Mouse (Mus musculus): ENCODE results near the gene Creb5. TPM values are rescaled to one million over a fixed set of nuclear protein-coding genes. Genes with fewer than 3 reads are reported as not detected.
A peak's percentile ranks its signal among the peaks of the same experiment; 100 is the strongest.

Gene Creb5
- 22.0 and 22.3 TPM in 2 replicates for polyA plus RNA-seq (2014; fragmentation: Nextera tagmentation; extraction: Ambion mirVana)

DNA sequence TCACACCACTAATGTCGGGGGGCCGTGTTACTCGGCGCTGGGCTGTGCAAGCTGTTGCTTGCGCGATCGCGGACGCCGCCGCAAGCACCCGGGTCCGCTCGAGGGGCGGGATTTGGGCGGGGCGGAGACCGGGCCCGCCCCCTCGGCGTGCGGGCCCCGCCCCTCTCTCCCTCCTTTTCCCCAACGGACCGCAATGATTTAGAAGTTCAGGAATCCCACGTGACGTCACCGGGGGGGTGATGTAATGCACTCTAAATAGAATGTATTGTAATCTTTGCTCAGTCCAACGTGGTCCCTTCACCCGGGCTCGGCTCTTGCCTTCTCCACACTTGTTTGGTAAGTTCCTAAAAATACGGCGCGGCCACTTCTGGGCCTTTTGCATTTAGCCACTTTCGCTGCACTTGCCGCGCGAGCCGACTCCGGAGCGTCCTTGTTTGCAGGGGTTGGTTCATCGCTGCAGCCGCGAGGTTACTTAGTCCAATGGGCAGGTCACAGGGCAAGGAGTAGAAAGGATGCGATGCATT lies at the start of gene Creb5:
Gene Creb5, plus strand, starts transcription at position 233 of the 524 bp plus-strand sequence.
- ATAC-seq (ENCODE audit: insufficient number of reproducible peaks, low FRiP score, low TSS enrichment, low read depth) = peak; percentile 70
- peaks cover 9% of the 10 kb centered on the region for H3K4me1 ChIP-seq (ENCODE audit: control insufficient read depth, insufficient read depth, low read length)

DNA sequence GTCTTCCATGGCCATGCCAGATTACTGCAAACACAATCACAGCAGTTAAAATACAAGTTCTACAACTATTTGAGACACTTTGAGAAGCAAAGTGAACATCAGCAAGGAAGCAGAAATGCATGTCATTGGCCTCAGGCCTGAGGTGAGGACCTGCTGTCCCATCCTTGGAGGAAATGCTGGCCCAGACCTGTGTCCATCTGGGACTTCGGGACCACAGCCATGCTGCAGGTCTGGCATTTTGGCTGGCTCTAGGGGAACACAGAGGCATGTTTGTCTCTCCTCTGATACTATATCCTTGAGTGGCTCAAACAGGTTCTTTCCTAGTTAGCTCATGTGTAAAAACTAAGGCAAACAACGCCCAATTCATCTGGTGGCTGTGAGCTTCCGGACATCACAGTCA lies 27.2 kb upstream of the Creb5 start:
- H3K9ac ChIP-seq (ENCODE audit: low read length) = no peak overlapping the region
- H3K27ac ChIP-seq (replicated peaks; ENCODE audit: low read depth, low read length) = no peak overlapping the region
- H3K4me3 ChIP-seq (ENCODE audit: low read depth, low read length) = no peak overlapping the region
- ATAC-seq (ENCODE audit: insufficient number of reproducible peaks, low FRiP score, low TSS enrichment, low read depth) (no peak), DNase-seq (ENCODE audit: low spot score) (no peak)
- H3K4me2 ChIP-seq (ENCODE audit: low read depth, severe bottlenecking) = no peak overlapping the region
- no peaks in the 10 kb centered on the region for H3K36me3 ChIP-seq (ENCODE audit: control insufficient read depth, insufficient read depth, low read length)
- no peaks in the 10 kb centered on the region for H3K9me3 ChIP-seq (ENCODE audit: control insufficient read depth, low read length)
- H3K27me3 ChIP-seq (ENCODE audit: control insufficient read depth, insufficient read depth, low read length) = no peaks in the 10 kb centered on the region
- no peaks in the 10 kb centered on the region for H3K4me1 ChIP-seq (ENCODE audit: control insufficient read depth, insufficient read depth, low read length)
- WGBS = 93% methylated on average over 3 of the region's 3 CpGs

More for the DNA sequence above, at the start of gene Creb5:
- under 1% methylated on average over 45 of the region's 45 CpGs for WGBS
- peak within 1 kb of the TSS; percentile 70 for H3K4me3 ChIP-seq (ENCODE audit: low read depth, low read length)
- 0 out of 2 replicates have a peak within 1 kb of the TSS, but pooled peaks have one; percentile 6 for H3K27ac ChIP-seq (replicated peaks; ENCODE audit: low read depth, low read length)
- H3K9ac ChIP-seq (ENCODE audit: low read length) = peak within 1 kb of the TSS; percentile 73
- H3K27me3 ChIP-seq (ENCODE audit: control insufficient read depth, insufficient read depth, low read length) = peaks cover 18% of the 10 kb centered on the region
- H3K36me3 ChIP-seq (ENCODE audit: control insufficient read depth, insufficient read depth, low read length) = no peaks in the 10 kb centered on the region
- no peaks in the 10 kb centered on the region for H3K9me3 ChIP-seq (ENCODE audit: control insufficient read depth, low read length)
- peak; percentile 92 for DNase-seq (ENCODE audit: low spot score)
- peak within 1 kb of the TSS; percentile 96 for H3K4me2 ChIP-seq (ENCODE audit: low read depth, severe bottlenecking)

DNA sequence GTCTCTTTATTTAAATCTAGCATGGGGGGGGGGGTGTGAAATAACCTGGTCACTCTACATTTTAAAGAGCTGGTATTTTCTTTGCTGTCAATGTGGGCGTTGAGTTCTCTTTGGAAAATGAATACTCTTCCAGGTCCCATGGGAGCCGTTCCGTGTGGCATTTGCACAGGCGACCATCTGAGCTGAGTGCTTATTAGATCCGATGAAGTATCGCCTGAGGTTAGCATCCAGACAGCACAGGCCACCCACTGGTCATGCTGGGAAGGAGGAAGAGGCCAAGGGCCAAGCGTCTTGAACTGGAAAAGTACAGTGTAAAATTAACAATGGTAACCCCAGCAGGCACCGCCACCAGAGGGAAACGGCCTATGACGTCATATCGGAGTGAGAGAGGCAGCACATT lies 24.7 kb upstream of the Creb5 start:
- H3K27ac ChIP-seq (replicated peaks; ENCODE audit: low read depth, low read length) = no peak overlapping the region
- H3K9me3 ChIP-seq (ENCODE audit: control insufficient read depth, low read length) = no peaks in the 10 kb centered on the region
- no peak overlapping the region for H3K4me2 ChIP-seq (ENCODE audit: low read depth, severe bottlenecking)
- 0 out of 2 replicates have a peak, but pooled peaks cover 2% of the 10 kb centered on the region for H3K4me1 ChIP-seq (ENCODE audit: control insufficient read depth, insufficient read depth, low read length)
- 72% methylated on average over 11 of the region's 11 CpGs for WGBS
- no peak overlapping the region for H3K4me3 ChIP-seq (ENCODE audit: low read depth, low read length)
- no peaks in the 10 kb centered on the region for H3K36me3 ChIP-seq (ENCODE audit: control insufficient read depth, insufficient read depth, low read length)
- ATAC-seq (ENCODE audit: insufficient number of reproducible peaks, low FRiP score, low TSS enrichment, low read depth) (no peak), DNase-seq (ENCODE audit: low spot score) (peak; percentile 19)
- H3K9ac ChIP-seq (ENCODE audit: low read length) = no peak overlapping the region
- H3K27me3 ChIP-seq (ENCODE audit: control insufficient read depth, insufficient read depth, low read length) = no peaks in the 10 kb centered on the region

DNA sequence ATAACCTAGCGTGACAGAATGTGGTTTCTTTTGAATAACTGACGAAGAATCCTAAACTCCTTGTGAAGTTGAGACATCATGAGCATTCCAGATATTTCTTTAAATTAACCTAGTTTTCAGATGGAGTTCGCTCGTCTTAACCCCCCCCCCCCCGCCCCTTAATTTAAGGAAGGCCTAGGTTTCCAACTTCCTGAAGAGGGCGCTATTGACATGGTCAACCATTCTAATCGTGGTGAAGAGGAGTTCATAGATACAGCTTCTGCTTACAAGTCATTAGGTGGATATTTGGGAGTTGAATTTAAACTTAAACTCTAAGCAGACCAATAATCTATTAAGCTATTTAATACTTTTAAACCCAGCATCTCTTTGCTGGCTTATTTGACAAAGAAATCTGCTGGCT lies 20.0 kb upstream of the Creb5 start:
- WGBS = 30% methylated on average over 7 of the region's 7 CpGs
- H3K36me3 ChIP-seq (ENCODE audit: control insufficient read depth, insufficient read depth, low read length) = no peaks in the 10 kb centered on the region
- H3K27ac ChIP-seq (replicated peaks; ENCODE audit: low read depth, low read length) = no peak overlapping the region
- H3K4me2 ChIP-seq (ENCODE audit: low read depth, severe bottlenecking) = no peak overlapping the region
- H3K9me3 ChIP-seq (ENCODE audit: control insufficient read depth, low read length) = no peaks in the 10 kb centered on the region
- H3K4me1 ChIP-seq (ENCODE audit: control insufficient read depth, insufficient read depth, low read length) = peaks cover 16% of the 10 kb centered on the region
- ATAC-seq (ENCODE audit: insufficient number of reproducible peaks, low FRiP score, low TSS enrichment, low read depth) (no peak), DNase-seq (ENCODE audit: low spot score) (no peak)
- no peak overlapping the region for H3K4me3 ChIP-seq (ENCODE audit: low read depth, low read length)
- no peaks in the 10 kb centered on the region for H3K27me3 ChIP-seq (ENCODE audit: control insufficient read depth, insufficient read depth, low read length)
- H3K9ac ChIP-seq (ENCODE audit: low read length) = no peak overlapping the region

DNA sequence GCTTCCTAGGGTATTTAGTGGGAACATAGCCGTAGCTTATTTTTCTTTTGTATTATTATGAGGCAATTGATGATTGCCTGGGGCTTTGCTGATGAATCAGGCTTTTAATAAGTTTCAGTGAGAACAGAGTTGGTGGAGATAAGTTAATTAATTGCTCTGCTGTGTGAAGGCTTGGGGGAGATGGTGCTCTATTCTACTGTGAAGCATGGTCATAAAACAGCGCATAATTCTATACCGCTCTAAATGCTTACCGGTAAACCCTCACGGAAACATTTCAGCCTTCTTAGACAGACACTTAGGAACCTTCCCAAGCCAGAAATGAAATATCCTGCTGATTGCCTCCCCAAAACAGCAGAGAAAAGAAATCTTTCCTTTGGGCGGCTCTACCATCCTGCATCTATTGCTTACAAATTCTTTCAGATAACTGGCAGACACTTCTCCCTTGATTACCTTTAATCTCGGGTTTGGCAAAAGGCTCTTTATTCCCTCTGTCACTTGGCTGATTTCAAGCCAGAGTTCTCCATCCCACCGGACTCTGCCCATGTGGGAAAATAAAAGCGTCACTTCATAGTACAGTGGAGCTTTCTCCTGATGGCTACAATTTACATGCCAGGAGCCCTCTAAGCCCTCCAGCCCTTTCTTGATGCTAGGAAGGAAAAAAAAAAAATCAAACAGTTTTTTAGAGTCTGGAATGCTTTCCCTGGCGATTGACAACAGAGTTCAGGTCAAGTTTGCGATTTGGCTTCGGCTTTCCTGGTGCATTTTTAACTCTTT lies 19.2 kb upstream of the Creb5 start:
- Histone ChIP-seq H3K9ac (ENCODE audit: low read length) (no peak overlapping the region), H3K36me3 (ENCODE audit: control insufficient read depth, insufficient read depth, low read length) (no peaks in the 10 kb centered on the region), H3K4me1 (ENCODE audit: control insufficient read depth, insufficient read depth, low read length) (peaks cover 16% of the 10 kb centered on the region), H3K9me3 (ENCODE audit: control insufficient read depth, low read length) (no peaks in the 10 kb centered on the region), H3K27ac (replicated peaks; ENCODE audit: low read depth, low read length) (no peak overlapping the region), H3K4me2 (ENCODE audit: low read depth, severe bottlenecking) (peak overlapping the region; percentile 27), H3K4me3 (ENCODE audit: low read depth, low read length) (no peak overlapping the region), H3K27me3 (ENCODE audit: control insufficient read depth, insufficient read depth, low read length) (no peaks in the 10 kb centered on the region)
- ATAC-seq (ENCODE audit: insufficient number of reproducible peaks, low FRiP score, low TSS enrichment, low read depth) = no peak
- DNase-seq (ENCODE audit: low spot score) = no peak
- WGBS = 22% methylated on average over 12 of the region's 12 CpGs

DNA sequence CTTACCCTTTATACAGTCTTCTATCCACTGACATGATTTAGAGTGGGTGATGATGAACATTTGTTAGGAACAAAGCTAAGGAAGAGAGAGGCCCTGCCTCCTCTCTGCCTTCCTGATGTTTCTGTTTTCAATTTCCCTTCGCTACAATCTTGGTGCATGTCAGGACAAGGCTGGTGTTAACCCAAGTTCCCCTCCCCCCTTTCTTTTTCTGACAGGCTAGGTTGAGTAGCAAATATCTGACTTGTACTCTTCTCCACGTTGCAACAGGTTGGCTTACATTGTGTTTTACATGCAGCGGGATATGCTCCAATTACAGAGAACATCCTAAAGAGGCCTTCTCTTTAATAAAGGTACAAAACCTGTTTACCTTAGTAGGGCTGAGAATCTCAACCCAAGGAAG lies 15.9 kb upstream of the Creb5 start:
- Histone ChIP-seq H3K36me3 (ENCODE audit: control insufficient read depth, insufficient read depth, low read length) (no peaks in the 10 kb centered on the region), H3K4me1 (ENCODE audit: control insufficient read depth, insufficient read depth, low read length) (peaks cover 16% of the 10 kb centered on the region), H3K9ac (ENCODE audit: low read length) (no peak overlapping the region), H3K27me3 (ENCODE audit: control insufficient read depth, insufficient read depth, low read length) (no peaks in the 10 kb centered on the region), H3K27ac (replicated peaks; ENCODE audit: low read depth, low read length) (no peak overlapping the region), H3K4me2 (ENCODE audit: low read depth, severe bottlenecking) (no peak overlapping the region), H3K9me3 (ENCODE audit: control insufficient read depth, low read length) (no peaks in the 10 kb centered on the region), H3K4me3 (ENCODE audit: low read depth, low read length) (no peak overlapping the region)
- ATAC-seq (ENCODE audit: insufficient number of reproducible peaks, low FRiP score, low TSS enrichment, low read depth) = no peak
- 37% methylated on average over 3 of the region's 3 CpGs for WGBS
- no peak for DNase-seq (ENCODE audit: low spot score)

DNA sequence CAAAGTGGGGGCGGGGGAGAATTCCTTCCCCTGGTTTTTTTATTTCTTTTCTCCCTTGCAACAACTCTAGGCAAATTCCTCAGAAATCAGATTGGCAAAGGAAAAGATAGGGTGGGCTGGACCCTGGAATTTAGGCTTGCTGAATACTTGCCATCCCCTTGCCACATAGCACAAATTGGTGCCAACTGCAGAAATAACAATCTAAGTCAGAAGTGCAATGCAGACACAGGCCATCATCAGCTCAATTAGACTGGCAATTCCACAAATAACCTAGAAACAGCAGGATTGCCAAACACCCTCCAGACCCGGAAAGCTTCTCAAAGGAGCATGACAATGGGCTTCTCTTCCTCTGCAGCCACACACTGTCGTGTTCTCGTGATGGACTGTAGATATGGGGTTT lies 15.4 kb upstream of the Creb5 start:
- DNase-seq (ENCODE audit: low spot score) (no peak), ATAC-seq (ENCODE audit: insufficient number of reproducible peaks, low FRiP score, low TSS enrichment, low read depth) (no peak)
- no peak overlapping the region for H3K9ac ChIP-seq (ENCODE audit: low read length)
- no peak overlapping the region for H3K27ac ChIP-seq (replicated peaks; ENCODE audit: low read depth, low read length)
- 48% methylated on average over 4 of the region's 4 CpGs for WGBS
- H3K4me2 ChIP-seq (ENCODE audit: low read depth, severe bottlenecking) = no peak overlapping the region
- H3K27me3 ChIP-seq (ENCODE audit: control insufficient read depth, insufficient read depth, low read length) = no peaks in the 10 kb centered on the region
- no peaks in the 10 kb centered on the region for H3K36me3 ChIP-seq (ENCODE audit: control insufficient read depth, insufficient read depth, low read length)
- H3K9me3 ChIP-seq (ENCODE audit: control insufficient read depth, low read length) = no peaks in the 10 kb centered on the region
- H3K4me1 ChIP-seq (ENCODE audit: control insufficient read depth, insufficient read depth, low read length) = peaks cover 16% of the 10 kb centered on the region
- no peak overlapping the region for H3K4me3 ChIP-seq (ENCODE audit: low read depth, low read length)

DNA sequence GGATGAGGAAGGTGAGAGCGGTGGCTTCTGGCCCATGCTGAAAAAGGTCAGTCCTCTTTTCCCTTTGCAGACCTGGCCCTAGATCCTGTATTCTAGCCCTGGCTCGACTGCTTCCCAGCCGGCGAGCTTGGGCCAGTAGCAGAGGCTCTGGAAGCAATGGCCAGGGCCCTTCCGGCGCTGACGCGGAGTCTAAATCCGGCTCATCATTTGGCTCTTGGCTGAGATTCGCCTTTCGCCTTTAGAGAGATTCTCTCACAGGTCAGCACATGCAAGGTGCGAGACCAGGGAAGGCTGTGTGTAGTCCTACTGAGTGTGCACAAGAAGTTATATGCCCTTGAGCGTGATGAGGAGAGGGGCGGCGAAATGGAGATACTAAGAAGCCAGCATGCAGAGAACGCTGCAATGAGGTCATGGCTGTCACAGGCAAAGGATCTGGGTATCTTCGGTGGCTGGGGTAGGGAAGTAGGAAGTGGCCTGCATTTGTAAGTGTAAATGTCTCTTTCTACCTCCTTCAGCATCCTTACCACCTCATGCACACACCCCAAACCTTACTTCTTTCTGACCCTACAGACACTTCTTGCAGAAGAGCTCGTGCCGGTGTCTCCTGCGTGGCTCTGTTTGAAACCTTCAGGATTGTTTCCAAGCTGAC lies 557 bp upstream of the Creb5 start:
- ATAC-seq (ENCODE audit: insufficient number of reproducible peaks, low FRiP score, low TSS enrichment, low read depth) = peak; percentile 57; the same call in 1 of the 2 replicates
- no peaks in the 10 kb centered on the region for H3K36me3 ChIP-seq (ENCODE audit: control insufficient read depth, insufficient read depth, low read length)
- no peaks in the 10 kb centered on the region for H3K9me3 ChIP-seq (ENCODE audit: control insufficient read depth, low read length)
- H3K4me2 ChIP-seq (ENCODE audit: low read depth, severe bottlenecking) = peak overlapping the region; percentile 96
- H3K4me3 ChIP-seq (ENCODE audit: low read depth, low read length) = peak overlapping the region; percentile 70
- 2% methylated on average over 20 of the region's 20 CpGs for WGBS
- no peak overlapping the region for H3K27ac ChIP-seq (replicated peaks; ENCODE audit: low read depth, low read length)
- H3K27me3 ChIP-seq (ENCODE audit: control insufficient read depth, insufficient read depth, low read length) = peaks cover 18% of the 10 kb centered on the region
- peaks cover 9% of the 10 kb centered on the region for H3K4me1 ChIP-seq (ENCODE audit: control insufficient read depth, insufficient read depth, low read length)
- no peak overlapping the region for H3K9ac ChIP-seq (ENCODE audit: low read length)
- no peak for DNase-seq (ENCODE audit: low spot score)
